Mouse (Mus musculus): ENCODE results near the gene Mast4. TPM values are rescaled to one million over a fixed set of nuclear protein-coding genes. Genes with fewer than 3 reads are reported as not detected.
A peak's percentile ranks its signal among the peaks of the same experiment; 100 is the strongest.
"Not testable (repeated sequence)": the region's sequence is repeated elsewhere in the genome, so short reads cannot be mapped to it uniquely, and the experiment has no call there.

Gene Mast4
- polyA plus RNA-seq (2014; fragmentation: Nextera tagmentation; extraction: Ambion mirVana), result 21.1 and 24.3 TPM in 2 replicates

- under 1% methylated on average over 32 of the region's 44 CpGs for WGBS
- peaks cover 35% of the 10 kb centered on the region for H3K27me3 ChIP-seq (replicated peaks; ENCODE audit: control insufficient read depth, insufficient read depth, low read length)
Measured at GRCm38 (mm10) chr13:103334392-103334686, at the start of gene Mast4. Mast4 (minus strand) TSS chr13:103334497.

GRCm38 (mm10) chr13:103374495-103374894 is 40.2 kb upstream of the Mast4 start:
- no peaks in the 10 kb centered on the region for H3K9me3 ChIP-seq (ENCODE audit: control insufficient read depth, low read length)
- H3K9ac ChIP-seq (ENCODE audit: low read depth, low read length), result no peak overlapping the region
- no peaks in the 10 kb centered on the region for H3K4me1 ChIP-seq (ENCODE audit: control insufficient read depth, insufficient read depth, low read length)
- H3K27me3 ChIP-seq (replicated peaks; ENCODE audit: control insufficient read depth, insufficient read depth, low read length), result no peaks in the 10 kb centered on the region
- DNase-seq (ENCODE audit: low spot score), result no peak
- H3K4me3 ChIP-seq (ENCODE audit: low read depth, low read length), result no peak overlapping the region
- no peak overlapping the region for H3K4me2 ChIP-seq (ENCODE audit: low read depth, low read length)
- H3K36me3 ChIP-seq (ENCODE audit: control insufficient read depth, insufficient read depth, low read length), result no peaks in the 10 kb centered on the region
- WGBS, result 55% methylated on average over 1 of the region's 1 CpGs
- no peak overlapping the region for H3K27ac ChIP-seq (replicated peaks; ENCODE audit: low read depth, low read length)
- ATAC-seq (ENCODE audit: low read depth), result no peak

More at GRCm38 (mm10) chr13:103334392-103334686, at the start of gene Mast4:
- no peaks in the 10 kb centered on the region for H3K36me3 ChIP-seq (ENCODE audit: control insufficient read depth, insufficient read depth, low read length)
- H3K9ac ChIP-seq (ENCODE audit: low read depth, low read length), result peak within 1 kb of the TSS; percentile 58
- peak within 1 kb of the TSS; percentile 71 for H3K4me3 ChIP-seq (ENCODE audit: low read depth, low read length)
- no peaks in the 10 kb centered on the region for H3K9me3 ChIP-seq (ENCODE audit: control insufficient read depth, low read length)
- DNase-seq (ENCODE audit: low spot score) (peak; percentile 90), ATAC-seq (ENCODE audit: low read depth) (peak; percentile 99)
- H3K4me1 ChIP-seq (ENCODE audit: control insufficient read depth, insufficient read depth, low read length), result peaks cover 9% of the 10 kb centered on the region; the same call in 1 of the 2 replicates
- H3K27ac ChIP-seq (replicated peaks; ENCODE audit: low read depth, low read length), result peak within 1 kb of the TSS; percentile 18; the same call in 1 of the 2 replicates
- peak within 1 kb of the TSS; percentile 85 for H3K4me2 ChIP-seq (ENCODE audit: low read depth, low read length)

DNA sequence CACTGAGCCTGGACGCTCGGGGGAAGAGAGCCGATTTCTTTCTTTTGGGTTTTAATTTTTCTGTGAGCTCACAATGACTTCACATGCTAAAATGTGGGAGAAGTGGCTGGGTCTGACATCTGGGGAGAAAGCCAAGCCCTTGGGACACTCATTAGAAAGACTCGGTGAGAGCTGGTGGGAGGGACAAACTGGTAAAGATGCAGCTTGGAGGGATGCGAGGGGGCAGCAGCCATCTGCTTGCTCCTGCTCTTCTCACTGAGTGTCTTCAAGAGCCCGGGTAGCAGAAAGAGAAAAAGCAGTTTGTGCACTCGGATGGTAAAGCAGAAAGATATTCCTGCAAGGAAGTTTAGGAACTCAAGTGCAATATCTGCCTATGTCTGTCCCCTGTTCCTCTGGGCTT is 34.9 kb upstream of the Mast4 start:
- ATAC-seq (ENCODE audit: low read depth) (no peak), DNase-seq (ENCODE audit: low spot score) (no peak)
- Histone ChIP-seq H3K9me3 (ENCODE audit: control insufficient read depth, low read length) (no peaks in the 10 kb centered on the region), H3K4me2 (ENCODE audit: low read depth, low read length) (no peak overlapping the region), H3K4me1 (ENCODE audit: control insufficient read depth, insufficient read depth, low read length) (no peaks in the 10 kb centered on the region), H3K27ac (replicated peaks; ENCODE audit: low read depth, low read length) (no peak overlapping the region), H3K4me3 (ENCODE audit: low read depth, low read length) (no peak overlapping the region), H3K36me3 (ENCODE audit: control insufficient read depth, insufficient read depth, low read length) (no peaks in the 10 kb centered on the region), H3K9ac (ENCODE audit: low read depth, low read length) (no peak overlapping the region), H3K27me3 (replicated peaks; ENCODE audit: control insufficient read depth, insufficient read depth, low read length) (no peaks in the 10 kb centered on the region)
- 77% methylated on average over 7 of the region's 7 CpGs for WGBS

DNA sequence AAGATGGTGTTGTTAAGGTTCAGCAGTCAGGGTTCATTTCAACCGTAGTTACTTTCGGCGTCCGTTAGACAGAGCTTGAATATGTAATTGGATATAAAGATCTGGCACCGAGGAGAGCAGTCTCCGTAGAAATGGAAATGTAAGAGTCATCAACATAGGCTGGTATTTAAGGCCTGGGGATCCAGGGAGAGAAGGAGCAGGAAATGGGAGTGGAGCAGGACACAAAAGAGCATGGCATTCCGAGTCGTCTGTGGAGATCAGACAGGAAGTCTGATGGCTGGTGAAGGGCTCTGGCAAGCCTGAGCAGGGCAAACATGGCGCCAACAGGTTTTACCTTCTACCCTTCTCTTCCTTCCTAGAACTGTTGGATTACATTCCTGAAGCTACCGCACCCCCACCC is 28.9 kb upstream of the Mast4 start:
- 73% methylated on average over 10 of the region's 10 CpGs for WGBS

DNA sequence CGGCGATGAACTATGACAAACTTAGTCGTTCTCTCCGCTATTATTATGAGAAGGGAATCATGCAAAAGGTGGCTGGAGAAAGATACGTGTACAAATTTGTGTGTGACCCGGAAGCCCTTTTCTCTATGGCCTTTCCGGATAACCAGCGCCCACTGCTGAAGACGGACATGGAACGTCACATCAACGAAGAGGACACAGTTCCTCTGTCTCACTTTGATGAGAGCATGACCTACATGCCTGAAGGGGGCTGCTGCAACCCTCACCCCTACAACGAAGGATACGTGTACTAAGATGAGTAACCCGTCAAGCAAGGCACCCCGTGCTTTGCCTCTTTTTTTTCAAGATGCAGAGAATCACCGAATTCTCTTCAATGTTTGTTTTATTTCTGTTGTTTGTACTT is 23.1 kb upstream of the Mast4 start:
- not testable (repeated sequence) for H3K4me1 ChIP-seq (ENCODE audit: control insufficient read depth, insufficient read depth, low read length); H3K4me2 ChIP-seq (ENCODE audit: low read depth, low read length); H3K36me3 ChIP-seq (ENCODE audit: control insufficient read depth, insufficient read depth, low read length); DNase-seq (ENCODE audit: low spot score); ATAC-seq (ENCODE audit: low read depth); H3K27ac ChIP-seq (replicated peaks; ENCODE audit: low read depth, low read length); H3K4me3 ChIP-seq (ENCODE audit: low read depth, low read length); H3K27me3 ChIP-seq (replicated peaks; ENCODE audit: control insufficient read depth, insufficient read depth, low read length); H3K9me3 ChIP-seq (ENCODE audit: control insufficient read depth, low read length); H3K9ac ChIP-seq (ENCODE audit: low read depth, low read length)
- WGBS, result 95% methylated on average over 16 of the region's 16 CpGs

More for the DNA sequence above, 28.9 kb upstream of the Mast4 start:
- Histone ChIP-seq H3K4me1 (ENCODE audit: control insufficient read depth, insufficient read depth, low read length) (no peaks in the 10 kb centered on the region), H3K27me3 (replicated peaks; ENCODE audit: control insufficient read depth, insufficient read depth, low read length) (no peaks in the 10 kb centered on the region), H3K9ac (ENCODE audit: low read depth, low read length) (no peak overlapping the region), H3K9me3 (ENCODE audit: control insufficient read depth, low read length) (no peaks in the 10 kb centered on the region), H3K4me2 (ENCODE audit: low read depth, low read length) (no peak overlapping the region), H3K4me3 (ENCODE audit: low read depth, low read length) (no peak overlapping the region), H3K27ac (replicated peaks; ENCODE audit: low read depth, low read length) (no peak overlapping the region), H3K36me3 (ENCODE audit: control insufficient read depth, insufficient read depth, low read length) (no peaks in the 10 kb centered on the region)
- ATAC-seq (ENCODE audit: low read depth) (no peak), DNase-seq (ENCODE audit: low spot score) (no peak)

DNA sequence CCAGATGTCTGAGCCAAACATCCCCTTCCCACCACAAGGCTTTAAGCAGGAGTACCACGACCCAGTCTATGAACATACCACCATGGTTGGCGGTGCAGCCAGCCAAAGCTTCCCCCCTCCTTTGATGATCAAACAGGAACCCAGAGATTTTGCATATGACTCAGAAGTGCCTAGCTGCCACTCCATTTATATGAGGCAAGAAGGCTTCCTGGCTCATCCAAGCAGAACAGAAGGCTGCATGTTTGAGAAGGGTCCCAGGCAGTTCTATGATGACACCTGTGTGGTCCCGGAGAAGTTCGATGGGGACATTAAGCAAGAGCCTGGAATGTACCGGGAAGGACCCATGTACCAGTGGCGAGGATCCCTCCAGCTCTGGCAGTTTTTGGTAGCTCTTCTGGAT is 22.6 kb upstream of the Mast4 start:
- H3K27ac ChIP-seq (replicated peaks; ENCODE audit: low read depth, low read length); H3K4me3 ChIP-seq (ENCODE audit: low read depth, low read length); H3K9me3 ChIP-seq (ENCODE audit: control insufficient read depth, low read length); DNase-seq (ENCODE audit: low spot score); ATAC-seq (ENCODE audit: low read depth); H3K27me3 ChIP-seq (replicated peaks; ENCODE audit: control insufficient read depth, insufficient read depth, low read length); H3K36me3 ChIP-seq (ENCODE audit: control insufficient read depth, insufficient read depth, low read length); H3K9ac ChIP-seq (ENCODE audit: low read depth, low read length); H3K4me1 ChIP-seq (ENCODE audit: control insufficient read depth, insufficient read depth, low read length); H3K4me2 ChIP-seq (ENCODE audit: low read depth, low read length): not testable (repeated sequence)
- WGBS, result 97% methylated on average over 4 of the region's 6 CpGs

GRCm38 (mm10) chr13:103354737-103355136 is 20.4 kb upstream of the Mast4 start:
- H3K9ac ChIP-seq (ENCODE audit: low read depth, low read length), result no peak overlapping the region
- H3K4me3 ChIP-seq (ENCODE audit: low read depth, low read length), result no peak overlapping the region
- H3K4me1 ChIP-seq (ENCODE audit: control insufficient read depth, insufficient read depth, low read length), result no peaks in the 10 kb centered on the region
- H3K4me2 ChIP-seq (ENCODE audit: low read depth, low read length), result no peak overlapping the region
- H3K27ac ChIP-seq (replicated peaks; ENCODE audit: low read depth, low read length), result no peak overlapping the region
- no peaks in the 10 kb centered on the region for H3K27me3 ChIP-seq (replicated peaks; ENCODE audit: control insufficient read depth, insufficient read depth, low read length)
- WGBS, result 68% methylated on average over 3 of the region's 3 CpGs
- no peaks in the 10 kb centered on the region for H3K36me3 ChIP-seq (ENCODE audit: control insufficient read depth, insufficient read depth, low read length)
- ATAC-seq (ENCODE audit: low read depth) (no peak), DNase-seq (ENCODE audit: low spot score) (no peak)
- no peaks in the 10 kb centered on the region for H3K9me3 ChIP-seq (ENCODE audit: control insufficient read depth, low read length)

DNA sequence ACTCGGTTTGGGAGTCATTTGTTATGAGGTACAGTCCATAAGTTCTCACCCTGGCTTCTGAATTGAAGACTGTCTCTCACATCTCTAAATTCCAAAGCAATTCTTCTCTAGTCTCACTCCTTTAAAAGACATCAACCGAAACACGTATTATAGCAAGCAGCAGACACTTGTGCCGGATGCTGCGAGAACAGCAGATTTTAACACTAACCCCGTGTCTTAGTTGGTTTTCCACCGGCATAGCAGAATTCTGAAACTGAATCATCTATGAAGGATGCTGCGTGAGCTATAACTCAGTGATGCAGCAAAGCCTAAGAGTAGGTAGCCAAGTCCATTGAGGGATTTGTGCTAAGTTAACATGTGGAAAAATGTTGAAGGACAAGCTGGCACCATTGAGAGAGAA is 10.5 kb upstream of the Mast4 start:
- Histone ChIP-seq H3K9ac (ENCODE audit: low read depth, low read length) (no peak overlapping the region), H3K36me3 (ENCODE audit: control insufficient read depth, insufficient read depth, low read length) (no peaks in the 10 kb centered on the region), H3K4me1 (ENCODE audit: control insufficient read depth, insufficient read depth, low read length) (no peaks in the 10 kb centered on the region), H3K27me3 (replicated peaks; ENCODE audit: control insufficient read depth, insufficient read depth, low read length) (no peaks in the 10 kb centered on the region), H3K27ac (replicated peaks; ENCODE audit: low read depth, low read length) (no peak overlapping the region), H3K4me2 (ENCODE audit: low read depth, low read length) (no peak overlapping the region), H3K4me3 (ENCODE audit: low read depth, low read length) (no peak overlapping the region), H3K9me3 (ENCODE audit: control insufficient read depth, low read length) (no peaks in the 10 kb centered on the region)
- DNase-seq (ENCODE audit: low spot score), result no peak
- ATAC-seq (ENCODE audit: low read depth), result no peak
- WGBS, result 94% methylated on average over 8 of the region's 8 CpGs

GRCm38 (mm10) chr13:103344006-103344720 is 9.9 kb upstream of the Mast4 start:
- ATAC-seq (ENCODE audit: low read depth) (no peak), DNase-seq (ENCODE audit: low spot score) (no peak)
- no peaks in the 10 kb centered on the region for H3K4me1 ChIP-seq (ENCODE audit: control insufficient read depth, insufficient read depth, low read length)
- H3K4me2 ChIP-seq (ENCODE audit: low read depth, low read length), result no peak overlapping the region
- no peak overlapping the region for H3K4me3 ChIP-seq (ENCODE audit: low read depth, low read length)
- WGBS, result 83% methylated on average over 8 of the region's 8 CpGs
- no peaks in the 10 kb centered on the region for H3K9me3 ChIP-seq (ENCODE audit: control insufficient read depth, low read length)
- no peaks in the 10 kb centered on the region for H3K36me3 ChIP-seq (ENCODE audit: control insufficient read depth, insufficient read depth, low read length)
- no peak overlapping the region for H3K27ac ChIP-seq (replicated peaks; ENCODE audit: low read depth, low read length)
- no peaks in the 10 kb centered on the region for H3K27me3 ChIP-seq (replicated peaks; ENCODE audit: control insufficient read depth, insufficient read depth, low read length)
- H3K9ac ChIP-seq (ENCODE audit: low read depth, low read length), result no peak overlapping the region
